Mouse (Mus musculus) myocyte (in vitro differentiated cells): ENCODE measurements around the gene Tmco4.

ENCODE experiments used
- E2F4 ChIP-seq: IDR thresholded peaks from one replicate; pipeline ENCODE4 v1.6.1; 2011; ENCODE audit warnings: mild to moderate bottlenecking, control low read depth, moderate library complexity; ENCODE audit not compliant: insufficient read depth
- MYOG ChIP-seq, 3 experiments: IDR thresholded peaks; one replicate each; pipeline ENCODE4 v1.6.1; 2011; ENCODE audit warnings: control low read depth in 2 of 3, low read depth in 2 of 3, mild to moderate bottlenecking in 2 of 3; ENCODE audit not compliant: insufficient read length in 2 of 3, control insufficient read depth in 1 of 3, insufficient read depth in 1 of 3

- TF ChIP-seq MYOG (IDR thresholded peaks at IDR 0.05; ENCODE audit: control insufficient read depth in 1 of 3, insufficient read depth in 1 of 3, insufficient read length in 2 of 3, low read depth in 2 of 3) = no peak
- TF ChIP-seq E2F4 = no peak
Measured at GRCm38 (mm10) chr4:139034942-139035341, 62.3 kb downstream of the Tmco4 start.
